Mouse (Mus musculus) midbrain, embryonic 14.5 days (tissue): ENCODE results near the gene Clcn3. TPM values are rescaled to one million over a fixed set of nuclear protein-coding genes. Genes with fewer than 3 reads are reported as not detected.
A peak's percentile ranks its signal among the peaks of the same experiment; 100 is the strongest.

Experiments
- ATAC-seq: fragments of 200-750 bp; cut with Nextera tagmentation; 2 replicates; pipeline ENCODE4 v1.8.0; 2017; ENCODE audit warnings: moderate number of reproducible peaks, moderate library complexity; ENCODE audit not compliant: low FRiP score, low TSS enrichment
- DNase-seq: peaks from one replicate; pipeline ENCODE4 v3.0.0-alpha.2; 2015
- H3K27ac ChIP-seq: fragments of 300-500 bp; sonication (generic); replicated peaks from 2 replicates; pipeline ENCODE4 v1.5.1; 2014; ENCODE audit warnings: mild to moderate bottlenecking, low read depth, low read length, moderate library complexity
- H3K27me3 ChIP-seq: fragments of 300-500 bp; sonication (generic); 2 replicates; pipeline ENCODE4 v1.6.1; 2014; ENCODE audit warnings: low read length, control low read depth, mixed read lengths; ENCODE audit not compliant: control insufficient read depth, insufficient read depth
- H3K36me3 ChIP-seq: fragments of 300-500 bp; sonication (generic); 2 replicates; pipeline ENCODE4 v1.6.1; 2014; ENCODE audit warnings: low read length, control low read depth; ENCODE audit not compliant: control insufficient read depth, insufficient read depth
- H3K4me1 ChIP-seq: fragments of 300-500 bp; sonication (generic); 2 replicates; pipeline ENCODE4 v1.6.1; 2014; ENCODE audit warnings: mild to moderate bottlenecking, antibody characterized with exemption, low read length, control low read depth; ENCODE audit not compliant: control insufficient read depth, insufficient read depth
- H3K4me2 ChIP-seq: fragments of 300-500 bp; sonication (generic); 2 replicates; pipeline ENCODE4 v1.6.1; 2014; ENCODE audit warnings: mild to moderate bottlenecking, low read length, moderate library complexity
- H3K4me3 ChIP-seq: fragments of 300-500 bp; sonication (generic); replicated peaks from 2 replicates; pipeline ENCODE4 v1.5.1; 2014; ENCODE audit warnings: low read depth, low read length
- H3K9ac ChIP-seq: fragments of 300-500 bp; sonication (generic); replicated peaks from 2 replicates; pipeline ENCODE4 v1.6.1; 2014; ENCODE audit warnings: mild to moderate bottlenecking, low read length, moderate library complexity
- H3K9me3 ChIP-seq: fragments of 300-500 bp; sonication (generic); 2 replicates; pipeline ENCODE4 v1.6.1; 2016; ENCODE audit warnings: low read length, control low read depth, mixed read lengths; ENCODE audit not compliant: control insufficient read depth
- WGBS: fragments of 180-500 bp; shearing (Covaris S2); extraction: QIAGEN DNeasy Blood & Tissue Kit; methylation state at CpG from one replicate; pipeline ENCODE4 v1.1.7; 2014; 5-methylcytosine and 5-hydroxymethylcytosine counted together
- polyA plus RNA-seq: library from polyadenylated mRNA; unstranded; fragments of >200 nt; fragmentation: Nextera tagmentation; extraction: Ambion mirVana; gene quantifications from 2 replicates; pipeline ENCODE4 v1.2.1, GENCODE M21; 2014

Clcn3 gene
- polyA plus RNA-seq, 1 experiment from 2014 or later = 71.2 TPM

DNA sequence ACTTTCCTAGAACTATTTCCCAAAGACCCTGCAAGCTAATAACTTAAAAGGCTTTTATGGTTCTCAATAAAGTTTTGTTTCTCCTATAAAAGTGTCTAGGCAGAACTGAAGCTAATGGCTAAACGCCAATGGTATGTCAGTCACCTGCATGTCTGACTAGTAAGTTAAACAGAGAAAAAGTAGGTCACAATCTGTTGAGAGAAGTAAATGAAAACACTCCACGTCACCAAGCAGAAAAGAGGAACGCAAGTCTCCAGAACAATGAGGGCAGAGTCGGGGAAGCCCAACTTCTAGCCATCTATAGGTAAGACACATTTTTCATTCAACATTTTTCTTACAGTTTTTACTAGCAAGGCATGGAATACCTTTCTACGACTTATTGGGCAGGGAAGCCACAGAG, 4.6 kb downstream of the Clcn3 start:
- 89% methylated on average over 5 of the region's 5 CpGs for WGBS
- ATAC-seq = no peak
- no peak overlapping the region for H3K4me2 ChIP-seq
- no peak overlapping the region for H3K27ac ChIP-seq
- no peak for DNase-seq
- no peak overlapping the region for H3K4me3 ChIP-seq
- no peaks in the 10 kb centered on the region for H3K27me3 ChIP-seq
- H3K9me3 ChIP-seq = no peaks in the 10 kb centered on the region
- no peaks in the 10 kb centered on the region for H3K36me3 ChIP-seq
- no peak overlapping the region for H3K9ac ChIP-seq
- H3K4me1 ChIP-seq = peaks cover 10% of the 10 kb centered on the region; the same call in 1 of the 2 replicates

DNA sequence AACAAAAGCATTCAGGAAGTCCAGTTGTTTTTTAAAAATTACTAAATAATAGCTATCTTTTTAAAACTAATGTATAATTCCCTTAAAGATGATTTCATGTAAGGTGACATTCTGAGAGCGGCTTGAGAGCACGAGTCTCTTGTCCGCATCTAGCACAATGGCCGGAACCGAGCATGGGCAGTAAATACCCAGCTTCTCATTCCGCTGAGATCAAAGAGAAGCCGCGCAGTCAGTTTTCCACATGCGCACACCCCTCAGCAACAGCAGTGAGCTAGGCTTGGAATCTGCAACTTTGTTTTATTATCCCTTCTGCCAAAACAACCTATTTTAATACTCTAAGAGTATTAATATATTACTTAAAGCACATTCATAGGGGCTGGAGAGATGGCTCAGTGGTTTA, 6.3 kb downstream of the Clcn3 start:
- H3K4me2 ChIP-seq = no peak overlapping the region
- no peak overlapping the region for H3K27ac ChIP-seq
- 83% methylated on average over 9 of the region's 9 CpGs for WGBS
- no peaks in the 10 kb centered on the region for H3K9me3 ChIP-seq
- no peak overlapping the region for H3K4me3 ChIP-seq
- H3K27me3 ChIP-seq = no peaks in the 10 kb centered on the region
- no peaks in the 10 kb centered on the region for H3K36me3 ChIP-seq
- DNase-seq (peak; percentile 9), ATAC-seq (no peak)
- H3K4me1 ChIP-seq = peaks cover 4% of the 10 kb centered on the region; the same call in 1 of the 2 replicates
- no peak overlapping the region for H3K9ac ChIP-seq

DNA sequence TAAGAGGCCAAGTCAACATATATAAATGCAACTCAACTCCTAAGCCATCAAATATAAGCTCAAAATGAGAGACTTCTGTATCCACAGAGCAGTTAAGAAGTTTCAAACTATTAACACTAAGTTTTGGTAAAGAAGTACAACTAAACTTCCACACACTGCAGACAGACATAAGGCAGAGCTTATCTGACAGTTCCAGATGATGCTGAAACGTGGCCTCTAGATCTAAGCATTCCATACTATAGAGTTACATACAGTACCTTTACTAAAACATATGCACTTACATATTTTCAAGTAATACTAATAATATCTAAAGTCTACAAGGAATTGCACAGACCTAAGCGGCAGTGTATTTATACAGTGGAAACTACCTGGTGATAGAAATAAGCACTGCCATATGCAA, 8.3 kb downstream of the Clcn3 start:
- no peaks in the 10 kb centered on the region for H3K36me3 ChIP-seq
- H3K27ac ChIP-seq = no peak overlapping the region
- 0 out of 2 replicates have a peak, but pooled peaks cover 4% of the 10 kb centered on the region for H3K4me1 ChIP-seq
- H3K4me2 ChIP-seq = no peak overlapping the region
- H3K9ac ChIP-seq = no peak overlapping the region
- no peaks in the 10 kb centered on the region for H3K9me3 ChIP-seq
- DNase-seq = no peak
- no peak overlapping the region for H3K4me3 ChIP-seq
- WGBS = 86% methylated on average over 2 of the region's 2 CpGs
- H3K27me3 ChIP-seq = no peaks in the 10 kb centered on the region
- no peak for ATAC-seq

DNA sequence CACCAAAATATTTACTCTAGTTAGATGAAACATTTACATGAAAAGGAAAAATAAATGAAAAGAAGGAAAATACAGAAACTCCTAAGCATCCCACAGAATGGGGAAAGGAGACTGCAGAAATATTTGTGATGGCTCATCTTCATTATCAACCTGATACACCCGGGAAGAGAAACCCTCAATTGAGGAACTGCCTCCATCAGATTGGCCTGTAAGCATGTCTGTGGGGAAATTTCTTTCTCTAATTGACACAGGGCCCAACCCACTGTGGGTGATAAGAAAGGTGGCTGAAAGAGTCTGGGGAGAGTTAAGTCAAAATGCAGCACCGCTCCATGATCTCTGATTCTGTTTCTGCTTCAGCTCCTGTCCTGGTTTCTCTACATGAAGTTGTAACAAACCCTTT, 9.7 kb downstream of the Clcn3 start:
- Histone ChIP-seq H3K36me3 (no peaks in the 10 kb centered on the region), H3K27ac (no peak overlapping the region), H3K4me3 (no peak overlapping the region), H3K4me1 (0 out of 2 replicates have a peak, but pooled peaks cover 4% of the 10 kb centered on the region), H3K4me2 (no peak overlapping the region), H3K27me3 (no peaks in the 10 kb centered on the region), H3K9ac (no peak overlapping the region), H3K9me3 (no peaks in the 10 kb centered on the region)
- ATAC-seq (no peak), DNase-seq (no peak)
- WGBS = 87% methylated on average over 2 of the region's 2 CpGs

DNA sequence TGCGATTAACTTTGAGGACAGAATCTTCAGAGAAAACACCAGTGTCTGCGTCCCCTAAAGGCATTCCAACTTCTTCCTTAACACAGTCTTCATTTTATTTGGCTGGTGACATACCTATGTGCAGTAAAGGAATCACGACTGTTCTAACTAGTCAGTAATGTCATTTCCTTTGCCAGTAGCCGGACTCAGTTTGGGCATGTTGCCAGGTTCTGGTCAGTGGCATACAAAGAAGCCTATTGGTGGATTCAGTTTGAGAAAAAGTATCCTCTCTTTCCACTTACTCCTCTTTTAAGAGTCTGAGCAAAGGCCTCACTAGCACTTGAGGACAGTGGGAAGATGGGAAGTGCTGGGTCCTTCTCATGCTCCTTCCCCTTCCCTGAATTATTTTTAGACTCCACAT, 11.3 kb downstream of the Clcn3 start:
- peak; percentile 58 for DNase-seq

DNA sequence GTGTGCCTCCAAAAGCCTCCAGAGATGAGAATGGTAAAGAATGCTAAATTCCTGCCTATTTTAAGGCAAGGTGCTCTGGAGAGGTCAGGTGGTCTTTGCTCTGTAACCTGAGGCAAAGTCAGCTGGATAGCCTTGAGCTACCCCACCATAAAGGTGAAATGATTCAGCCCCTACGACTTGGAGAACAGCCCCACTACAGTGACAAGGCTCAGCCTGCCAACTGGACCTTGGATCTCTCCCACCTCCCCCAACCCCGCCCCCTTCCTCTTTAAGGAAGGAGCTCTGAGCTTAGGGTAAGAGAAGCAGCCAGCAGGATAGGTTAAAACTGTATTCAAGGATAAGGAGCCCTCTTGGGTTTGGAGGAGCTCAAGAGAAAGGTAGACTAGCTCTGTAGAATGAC, 14.0 kb downstream of the Clcn3 start:
- H3K27me3 ChIP-seq = no peaks in the 10 kb centered on the region
- ATAC-seq = no peak
- 57% methylated on average over 2 of the region's 2 CpGs for WGBS
- no peak overlapping the region for H3K27ac ChIP-seq
- H3K4me3 ChIP-seq = no peak overlapping the region
- H3K9me3 ChIP-seq = no peaks in the 10 kb centered on the region
- DNase-seq = no peak
- H3K9ac ChIP-seq = no peak overlapping the region
- no peaks in the 10 kb centered on the region for H3K36me3 ChIP-seq
- no peak overlapping the region for H3K4me2 ChIP-seq
- 0 out of 2 replicates have a peak, but pooled peaks cover 4% of the 10 kb centered on the region for H3K4me1 ChIP-seq

More for the DNA sequence above, 11.3 kb downstream of the Clcn3 start:
- Histone ChIP-seq H3K9me3 (no peaks in the 10 kb centered on the region), H3K4me1 (0 out of 2 replicates have a peak, but pooled peaks cover 4% of the 10 kb centered on the region), H3K27me3 (no peaks in the 10 kb centered on the region), H3K27ac (no peak overlapping the region), H3K4me2 (no peak overlapping the region), H3K9ac (no peak overlapping the region), H3K4me3 (no peak overlapping the region), H3K36me3 (no peaks in the 10 kb centered on the region)
- ATAC-seq = no peak
- WGBS = 77% methylated on average over 4 of the region's 4 CpGs

DNA sequence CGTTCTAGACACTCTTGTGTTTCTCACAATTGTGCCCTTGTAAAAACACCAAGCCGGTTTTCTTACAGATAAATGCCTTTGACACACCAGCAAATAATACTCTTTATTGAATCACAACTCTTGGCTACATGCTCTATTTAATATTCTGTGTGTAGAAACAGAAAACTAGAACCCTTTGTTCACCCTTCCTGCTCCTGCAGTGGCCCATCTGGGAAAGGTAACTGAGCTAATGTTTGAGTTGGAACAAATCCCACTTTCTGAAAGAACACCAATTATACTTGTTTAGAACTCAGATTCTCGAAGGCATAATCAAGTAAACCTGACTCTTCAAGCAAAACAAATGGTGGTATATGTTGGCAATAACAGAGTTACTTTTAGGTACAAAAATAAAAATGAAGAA, 17.4 kb downstream of the Clcn3 start:
- no peaks in the 10 kb centered on the region for H3K36me3 ChIP-seq
- 70% methylated on average over 3 of the region's 3 CpGs for WGBS

DNA sequence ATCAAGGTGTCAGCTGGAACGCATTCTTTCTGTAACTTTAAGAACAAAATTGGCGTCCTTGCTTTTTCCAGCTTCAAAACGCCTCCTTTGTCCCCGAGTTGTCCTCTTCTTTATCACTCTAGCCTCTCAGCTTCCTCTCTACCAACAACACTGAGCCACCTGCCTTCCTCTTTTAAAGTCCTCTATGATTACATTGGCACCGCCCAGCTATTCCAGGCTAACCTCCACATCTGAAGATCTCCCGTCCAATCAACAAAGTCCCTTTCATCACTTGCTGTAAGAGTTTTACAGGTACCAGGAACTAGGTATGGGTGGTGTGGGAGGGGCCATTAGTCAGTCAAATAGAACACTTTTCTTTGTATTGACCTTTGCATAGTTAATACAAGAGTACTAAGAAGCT, 17.8 kb downstream of the Clcn3 start:
- H3K27me3 ChIP-seq = no peaks in the 10 kb centered on the region
- no peaks in the 10 kb centered on the region for H3K9me3 ChIP-seq
- H3K27ac ChIP-seq = no peak overlapping the region
- DNase-seq (no peak), ATAC-seq (no peak)
- H3K9ac ChIP-seq = no peak overlapping the region
- no peaks in the 10 kb centered on the region for H3K4me1 ChIP-seq
- H3K4me3 ChIP-seq = no peak overlapping the region
- no peak overlapping the region for H3K4me2 ChIP-seq
- 70% methylated on average over 6 of the region's 6 CpGs for WGBS
- no peaks in the 10 kb centered on the region for H3K36me3 ChIP-seq

More for the DNA sequence above, 17.4 kb downstream of the Clcn3 start:
- DNase-seq = no peak
- no peak overlapping the region for H3K9ac ChIP-seq
- no peaks in the 10 kb centered on the region for H3K4me1 ChIP-seq
- no peak overlapping the region for H3K4me2 ChIP-seq
- no peak overlapping the region for H3K4me3 ChIP-seq
- no peak for ATAC-seq
- H3K9me3 ChIP-seq = no peaks in the 10 kb centered on the region
- no peaks in the 10 kb centered on the region for H3K27me3 ChIP-seq
- no peak overlapping the region for H3K27ac ChIP-seq

DNA sequence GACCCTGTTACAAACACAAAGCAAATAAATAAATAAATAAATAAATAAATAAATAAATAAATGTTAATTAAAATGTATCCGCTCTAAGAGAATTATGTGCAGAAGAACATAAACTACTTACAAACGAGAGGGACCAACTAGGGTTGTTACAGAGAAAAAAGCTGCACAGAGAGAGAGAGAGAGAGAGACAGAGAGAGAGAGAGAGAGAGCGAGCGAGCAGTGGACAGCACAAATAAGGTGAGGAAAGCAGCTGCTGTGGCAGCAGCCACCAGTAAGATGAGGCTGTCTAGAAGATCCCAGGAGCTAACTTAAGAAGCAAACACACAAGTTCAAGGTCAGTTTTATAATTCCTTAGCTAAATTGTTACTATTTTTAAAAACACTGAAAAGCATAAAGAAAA, 18.6 kb downstream of the Clcn3 start:
- DNase-seq (no peak), ATAC-seq (no peak)
- no peak overlapping the region for H3K9ac ChIP-seq
- H3K27me3 ChIP-seq = no peaks in the 10 kb centered on the region
- H3K4me3 ChIP-seq = no peak overlapping the region
- no peak overlapping the region for H3K4me2 ChIP-seq
- H3K4me1 ChIP-seq = no peaks in the 10 kb centered on the region
- WGBS = 94% methylated on average over 4 of the region's 4 CpGs
- H3K27ac ChIP-seq = no peak overlapping the region
- H3K36me3 ChIP-seq = no peaks in the 10 kb centered on the region
- H3K9me3 ChIP-seq = no peaks in the 10 kb centered on the region
